Mouse (Mus musculus) forebrain, embryonic 12.5 days (tissue): Measurements from ENCODE around the gene Gli3. TPM values are rescaled to one million over a fixed set of nuclear protein-coding genes. Genes with fewer than 3 reads are reported as not detected.
A peak's percentile ranks its signal among the peaks of the same experiment; 100 is the strongest.

Source experiments
- ATAC-seq: fragments of 200-750 bp; cut with Nextera tagmentation; 2 replicates; pipeline ENCODE4 v1.8.0; 2017; ENCODE audit warnings: moderate TSS enrichment; ENCODE audit not compliant: low FRiP score
- H3K27ac ChIP-seq: fragments of 300-500 bp; sonication (generic); 2 replicates; pipeline ENCODE4 v1.5.1; 2016; ENCODE audit warnings: mild to moderate bottlenecking
- H3K27me3 ChIP-seq: fragments of 300-500 bp; sonication (generic); 2 replicates; pipeline ENCODE4 v1.6.1; 2016; ENCODE audit warnings: mild to moderate bottlenecking
- H3K36me3 ChIP-seq: fragments of 300-500 bp; sonication (generic); replicated peaks from 2 replicates; pipeline ENCODE4 v1.6.1; 2016; ENCODE audit warnings: mild to moderate bottlenecking
- H3K4me1 ChIP-seq: fragments of 300-500 bp; sonication (generic); 2 replicates; pipeline ENCODE4 v1.6.1; 2016
- H3K4me2 ChIP-seq: fragments of 300-500 bp; sonication (generic); 2 replicates; pipeline ENCODE4 v1.6.1; 2016; ENCODE audit warnings: mild to moderate bottlenecking, moderate library complexity
- H3K4me3 ChIP-seq: fragments of 300-500 bp; sonication (generic); replicated peaks from 2 replicates; pipeline ENCODE4 v1.5.1; 2016; ENCODE audit warnings: mild to moderate bottlenecking
- H3K9ac ChIP-seq: fragments of 300-500 bp; sonication (generic); 2 replicates; pipeline ENCODE4 v1.6.1; 2016; ENCODE audit warnings: mild to moderate bottlenecking
- H3K9me3 ChIP-seq: fragments of 300-500 bp; sonication (generic); 2 replicates; pipeline ENCODE4 v1.6.1; 2016
- WGBS: fragments of 180-500 bp; shearing (Covaris S2); methylation state at CpG from one replicate; pipeline ENCODE4 v1.1.7; 2016; 5-methylcytosine and 5-hydroxymethylcytosine counted together
- polyA plus RNA-seq: library from polyadenylated mRNA; unstranded; fragments of >200 nt; fragmentation: Nextera tagmentation; extraction: Ambion mirVana; gene quantifications from 2 replicates; pipeline ENCODE4 v1.2.1, GENCODE M21; 2016

Gli3 gene
- polyA plus RNA-seq, 1 experiment from 2014 or later = 48.2 TPM

DNA sequence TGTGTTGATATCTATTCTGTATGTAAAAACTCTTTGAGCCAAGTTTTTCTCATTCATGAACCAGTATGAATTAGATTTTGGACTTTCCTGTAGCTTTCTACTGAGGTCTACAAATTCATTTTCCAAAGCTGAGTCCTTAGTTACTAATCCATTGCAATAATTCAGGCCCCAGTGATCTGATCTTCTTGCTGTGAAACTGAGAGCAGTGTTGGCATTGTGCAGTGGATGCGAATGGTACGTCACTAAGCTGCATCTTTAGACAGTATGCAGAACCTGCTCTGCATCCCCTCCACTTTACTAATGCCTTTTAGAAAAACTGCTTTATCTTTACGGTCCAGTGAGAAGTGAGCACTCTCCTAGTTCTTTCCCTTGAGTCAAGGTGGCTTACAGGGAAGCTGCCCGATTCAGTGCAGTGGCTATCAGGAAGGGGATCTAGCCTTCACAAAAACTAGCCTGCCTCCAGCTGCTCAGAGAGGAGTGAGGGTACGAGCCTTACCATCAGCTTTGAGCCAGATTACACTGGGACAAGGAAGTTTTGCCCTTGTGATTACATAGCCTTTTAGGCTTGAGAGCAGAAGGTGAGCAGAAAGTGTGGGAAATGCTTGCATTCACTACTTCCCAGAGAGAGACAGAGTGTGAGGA is 155.1 kb downstream of the Gli3 start:
- Histone ChIP-seq H3K9ac (no peak overlapping the region), H3K9me3 (no peaks in the 10 kb centered on the region), H3K4me2 (0 out of 2 replicates have a peak overlapping the region, but pooled peaks have one; percentile 10), H3K27ac (0 out of 2 replicates have a peak overlapping the region, but pooled peaks have one; percentile 46), H3K4me3 (no peak overlapping the region), H3K36me3 (no peaks in the 10 kb centered on the region), H3K4me1 (peaks cover 67% of the 10 kb centered on the region), H3K27me3 (0 out of 2 replicates have a peak, but pooled peaks cover 3% of the 10 kb centered on the region)
- WGBS = 30% methylated on average over 5 of the region's 5 CpGs
- ATAC-seq = no peak

DNA sequence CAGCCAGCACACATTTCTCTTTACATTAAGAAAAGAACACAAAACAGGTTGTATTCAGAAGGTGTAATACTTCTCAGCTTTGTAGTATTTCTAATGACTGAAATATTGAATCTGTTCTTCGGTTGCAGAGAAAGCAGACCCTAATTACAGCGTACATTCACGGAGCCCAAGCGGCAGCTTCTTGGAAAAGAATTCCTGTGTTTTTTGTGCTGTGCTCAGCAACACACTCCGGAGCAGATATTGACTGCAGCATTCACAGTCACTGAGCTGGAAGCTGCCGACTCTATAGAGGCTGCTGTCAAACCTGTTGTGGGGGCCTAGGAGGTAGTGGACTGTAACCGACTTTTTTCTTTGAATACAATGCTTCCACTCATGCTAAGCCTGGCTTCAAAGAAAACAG is 158.0 kb downstream of the Gli3 start:
- ATAC-seq = peak; percentile 79
- H3K27me3 ChIP-seq = 0 out of 2 replicates have a peak, but pooled peaks cover 3% of the 10 kb centered on the region
- peak overlapping the region; percentile 80 for H3K27ac ChIP-seq
- H3K4me3 ChIP-seq = no peak overlapping the region; the same call in 1 of the 2 replicates
- no peaks in the 10 kb centered on the region for H3K36me3 ChIP-seq
- peaks cover 77% of the 10 kb centered on the region for H3K4me1 ChIP-seq
- peak overlapping the region; percentile 39 for H3K4me2 ChIP-seq
- WGBS = 11% methylated on average over 7 of the region's 7 CpGs
- H3K9ac ChIP-seq = no peak overlapping the region
- H3K9me3 ChIP-seq = no peaks in the 10 kb centered on the region

DNA sequence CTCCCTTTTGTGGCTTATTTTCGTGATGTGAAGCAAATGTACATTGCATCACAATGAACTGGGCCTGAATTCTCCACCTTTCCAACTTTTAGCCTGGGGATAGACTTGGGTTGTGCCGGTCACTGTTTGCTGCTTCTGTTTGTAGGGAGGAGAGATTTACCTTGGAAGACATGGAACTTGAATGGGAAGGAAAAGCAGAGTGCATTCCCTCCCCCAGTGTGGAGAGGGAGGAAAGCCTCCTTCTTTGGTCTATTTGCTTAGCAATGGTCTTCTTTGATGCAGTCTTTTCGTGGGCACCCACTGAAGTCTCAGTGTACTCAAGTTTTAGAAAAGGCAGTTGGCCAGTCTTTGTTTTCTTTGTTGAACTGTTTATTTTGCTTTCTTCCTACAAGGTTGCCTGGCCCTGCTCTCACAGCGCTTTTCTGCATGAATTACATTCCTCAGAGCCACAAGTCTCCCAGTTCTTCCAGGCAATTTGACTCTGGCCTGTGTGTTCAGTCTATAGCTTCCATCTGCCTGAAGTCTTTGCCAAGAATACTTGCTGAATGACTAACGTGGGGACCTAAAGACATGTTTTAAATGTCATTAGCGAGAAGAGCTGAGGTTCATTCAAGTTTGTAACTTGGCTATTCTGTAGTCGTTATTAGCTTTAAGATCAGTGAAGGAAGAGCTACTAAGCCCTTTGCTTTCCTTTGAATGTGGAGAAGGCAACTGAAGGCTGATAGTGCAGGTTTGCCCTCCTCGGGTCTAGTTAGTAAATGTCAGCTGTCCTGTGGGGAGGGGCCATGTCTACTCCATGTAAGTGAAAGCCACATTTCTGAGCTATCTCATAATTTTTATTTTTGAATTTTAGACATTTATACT is 161.7 kb downstream of the Gli3 start:
- Histone ChIP-seq H3K27ac (peak overlapping the region; percentile 65; the same call in 1 of the 2 replicates), H3K4me3 (no peak overlapping the region), H3K4me1 (peaks cover 58% of the 10 kb centered on the region), H3K9me3 (no peaks in the 10 kb centered on the region), H3K9ac (no peak overlapping the region), H3K36me3 (no peaks in the 10 kb centered on the region), H3K4me2 (no peak overlapping the region), H3K27me3 (0 out of 2 replicates have a peak, but pooled peaks cover 3% of the 10 kb centered on the region)
- ATAC-seq = peak; percentile 56; the same call in 1 of the 2 replicates
- WGBS = 7% methylated on average over 8 of the region's 8 CpGs

DNA sequence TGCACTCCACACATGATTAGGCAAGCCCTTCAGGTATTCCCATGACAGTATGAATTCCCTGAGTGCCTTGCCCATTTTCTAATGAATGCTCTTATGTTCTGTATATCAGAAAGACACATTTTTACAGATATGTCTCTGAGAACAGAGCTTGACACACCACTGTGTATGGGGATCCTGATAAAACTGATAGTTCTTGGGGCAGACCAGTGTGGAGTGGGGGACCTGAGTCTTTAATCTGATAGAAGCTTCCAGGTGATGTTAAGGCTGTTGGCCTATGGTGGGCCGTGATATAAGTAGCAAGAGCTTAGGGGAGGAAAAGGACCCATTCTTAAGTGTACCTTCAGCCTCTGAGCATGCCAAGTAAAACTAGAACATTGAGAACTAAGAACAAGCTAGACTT is 178.5 kb downstream of the Gli3 start:
- H3K36me3 ChIP-seq = peaks cover 23% of the 10 kb centered on the region
- H3K9ac ChIP-seq = no peak overlapping the region
- no peak for ATAC-seq
- no peaks in the 10 kb centered on the region for H3K9me3 ChIP-seq
- WGBS = 93% methylated on average over 1 of the region's 1 CpGs
- H3K4me2 ChIP-seq = no peak overlapping the region
- H3K27me3 ChIP-seq = no peaks in the 10 kb centered on the region
- H3K27ac ChIP-seq = no peak overlapping the region
- H3K4me1 ChIP-seq = no peaks in the 10 kb centered on the region
- H3K4me3 ChIP-seq = no peak overlapping the region

GRCm38 (mm10) chr13:15660502-15660901 is 197.5 kb downstream of the Gli3 start:
- H3K9me3 ChIP-seq = no peaks in the 10 kb centered on the region
- H3K9ac ChIP-seq = no peak overlapping the region
- H3K4me2 ChIP-seq = no peak overlapping the region
- H3K36me3 ChIP-seq = peaks cover 38% of the 10 kb centered on the region
- H3K27me3 ChIP-seq = no peaks in the 10 kb centered on the region
- no peak overlapping the region for H3K4me3 ChIP-seq
- peaks cover 5% of the 10 kb centered on the region; the same call in 1 of the 2 replicates for H3K4me1 ChIP-seq
- no peak for ATAC-seq
- WGBS = 89% methylated on average over 5 of the region's 5 CpGs
- no peak overlapping the region for H3K27ac ChIP-seq

- peaks cover 40% of the 10 kb centered on the region for H3K36me3 ChIP-seq
- 70% methylated on average over 10 of the region's 10 CpGs for WGBS
- H3K27me3 ChIP-seq = no peaks in the 10 kb centered on the region
- H3K4me1 ChIP-seq = peaks cover 5% of the 10 kb centered on the region; the same call in 1 of the 2 replicates
- H3K9me3 ChIP-seq = no peaks in the 10 kb centered on the region
- no peak overlapping the region for H3K4me2 ChIP-seq
- no peak overlapping the region for H3K9ac ChIP-seq
- H3K4me3 ChIP-seq = no peak overlapping the region
- H3K27ac ChIP-seq = no peak overlapping the region
- ATAC-seq = no peak
Measured at GRCm38 (mm10) chr13:15662375-15662774, 199.3 kb downstream of the Gli3 start.

GRCm38 (mm10) chr13:15664580-15665201 is 201.7 kb downstream of the Gli3 start:
- H3K36me3 ChIP-seq = peaks cover 47% of the 10 kb centered on the region
- H3K27me3 ChIP-seq = no peaks in the 10 kb centered on the region
- H3K4me2 ChIP-seq = no peak overlapping the region
- ATAC-seq = no peak
- H3K9me3 ChIP-seq = no peaks in the 10 kb centered on the region
- no peaks in the 10 kb centered on the region for H3K4me1 ChIP-seq
- WGBS = 57% methylated on average over 7 of the region's 7 CpGs
- H3K27ac ChIP-seq = 0 out of 2 replicates have a peak overlapping the region, but pooled peaks have one; percentile 13
- no peak overlapping the region for H3K4me3 ChIP-seq
- H3K9ac ChIP-seq = no peak overlapping the region

DNA sequence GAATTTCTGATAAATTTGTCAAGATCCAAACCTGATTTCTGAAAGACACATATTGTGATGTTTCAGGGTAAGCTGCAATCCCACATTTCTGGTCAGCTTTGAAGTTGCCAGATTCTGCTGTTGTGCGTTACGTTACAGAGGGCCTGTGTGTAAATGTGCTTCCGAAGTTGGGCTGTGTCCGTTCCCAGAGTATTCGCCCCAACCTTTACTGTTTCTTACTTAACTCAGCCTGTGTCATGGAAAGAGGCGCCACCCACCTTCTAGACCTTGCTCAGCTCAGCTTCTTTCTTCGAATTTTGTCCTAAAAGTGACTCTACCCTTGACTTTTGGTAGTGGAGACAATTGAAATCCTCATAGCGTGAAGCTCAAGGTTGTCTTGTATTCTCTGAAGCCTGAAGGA is 202.5 kb downstream of the Gli3 start:
- Histone ChIP-seq H3K36me3 (peaks cover 39% of the 10 kb centered on the region), H3K9me3 (no peaks in the 10 kb centered on the region), H3K4me1 (no peaks in the 10 kb centered on the region), H3K9ac (no peak overlapping the region), H3K27ac (no peak overlapping the region), H3K27me3 (no peaks in the 10 kb centered on the region), H3K4me3 (no peak overlapping the region), H3K4me2 (no peak overlapping the region)
- WGBS = 89% methylated on average over 8 of the region's 8 CpGs
- ATAC-seq = no peak

- Histone ChIP-seq H3K36me3 (peaks cover 12% of the 10 kb centered on the region; the same call in 1 of the 2 replicates), H3K9me3 (no peaks in the 10 kb centered on the region), H3K27ac (no peak overlapping the region), H3K4me2 (no peak overlapping the region), H3K4me1 (no peaks in the 10 kb centered on the region), H3K27me3 (no peaks in the 10 kb centered on the region), H3K9ac (no peak overlapping the region), H3K4me3 (no peak overlapping the region)
- no peak for ATAC-seq
- 85% methylated on average over 9 of the region's 9 CpGs for WGBS
Measured at GRCm38 (mm10) chr13:15670144-15670961, 207.3 kb downstream of the Gli3 start.

- Histone ChIP-seq H3K9me3 (no peaks in the 10 kb centered on the region), H3K27ac (no peak overlapping the region), H3K36me3 (peaks cover 15% of the 10 kb centered on the region; the same call in 1 of the 2 replicates), H3K27me3 (no peaks in the 10 kb centered on the region), H3K4me1 (no peaks in the 10 kb centered on the region), H3K9ac (no peak overlapping the region), H3K4me3 (no peak overlapping the region), H3K4me2 (no peak overlapping the region)
- 68% methylated on average over 4 of the region's 4 CpGs for WGBS
- ATAC-seq = no peak
Measured at GRCm38 (mm10) chr13:15670962-15671313, 207.9 kb downstream of the Gli3 start.

DNA sequence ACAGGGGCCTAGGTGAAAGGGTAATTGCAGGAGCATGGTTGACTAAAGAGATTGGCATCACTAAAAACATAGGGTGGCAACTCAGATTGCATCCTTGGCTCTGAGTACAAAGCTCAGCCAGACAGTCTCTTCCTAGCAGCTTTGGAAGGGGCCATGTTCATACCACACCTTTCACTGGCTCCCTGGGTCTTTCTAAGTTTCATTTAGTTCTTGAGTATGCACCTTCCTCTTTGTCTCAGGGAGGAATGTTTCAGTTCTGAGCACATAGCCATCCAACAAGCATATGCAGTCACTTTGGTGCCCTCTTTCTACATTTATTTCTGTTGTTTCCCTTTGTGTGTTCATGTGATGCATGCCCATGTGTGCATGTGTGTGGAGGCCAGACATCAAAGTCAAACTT is 212.4 kb downstream of the Gli3 start:
- Histone ChIP-seq H3K36me3 (peaks cover 10% of the 10 kb centered on the region), H3K27ac (no peak overlapping the region), H3K27me3 (no peaks in the 10 kb centered on the region), H3K9me3 (no peaks in the 10 kb centered on the region), H3K9ac (no peak overlapping the region), H3K4me3 (no peak overlapping the region), H3K4me1 (no peaks in the 10 kb centered on the region), H3K4me2 (no peak overlapping the region)
- no peak for ATAC-seq
